Mouse (Mus musculus) neural tube, embryonic 13.5 days (tissue): ENCODE measurements around the gene Il9r. TPM values are rescaled to one million over a fixed set of nuclear protein-coding genes. Genes with fewer than 3 reads are reported as not detected.
A peak's percentile ranks its signal among the peaks of the same experiment; 100 is the strongest.

ENCODE experiments used
- ATAC-seq: fragments of 200-750 bp; cut with Nextera tagmentation; 2 replicates; pipeline ENCODE4 v1.8.0; 2017; ENCODE audit warnings: low read depth, mild to moderate bottlenecking, moderate TSS enrichment, moderate library complexity
- H3K27ac ChIP-seq: fragments of 300-500 bp; sonication (generic); replicated peaks from 2 replicates; pipeline ENCODE4 v1.5.1; 2015; ENCODE audit warnings: moderate library complexity, mild to moderate bottlenecking, inconsistent platforms
- H3K27me3 ChIP-seq: fragments of 300-500 bp; sonication (generic); 2 replicates; pipeline ENCODE4 v1.6.1; 2015; ENCODE audit warnings: mild to moderate bottlenecking, inconsistent platforms
- H3K36me3 ChIP-seq: fragments of 300-500 bp; sonication (generic); 2 replicates; pipeline ENCODE4 v1.6.1; 2015; ENCODE audit warnings: mild to moderate bottlenecking, inconsistent platforms
- H3K4me1 ChIP-seq: fragments of 300-500 bp; sonication (generic); replicated peaks from 2 replicates; pipeline ENCODE4 v1.6.1; 2015; ENCODE audit warnings: inconsistent platforms
- H3K4me2 ChIP-seq: fragments of 300-500 bp; sonication (generic); 2 replicates; pipeline ENCODE4 v1.6.1; 2015; ENCODE audit warnings: inconsistent platforms, mild to moderate bottlenecking, moderate library complexity
- H3K4me3 ChIP-seq: fragments of 300-500 bp; sonication (generic); 2 replicates; pipeline ENCODE4 v1.5.1; 2015; ENCODE audit warnings: mild to moderate bottlenecking, inconsistent platforms
- H3K9ac ChIP-seq: fragments of 300-500 bp; sonication (generic); 2 replicates; pipeline ENCODE4 v1.6.1; 2015; ENCODE audit warnings: moderate library complexity, mild to moderate bottlenecking, inconsistent platforms
- H3K9me3 ChIP-seq: fragments of 300-500 bp; sonication (generic); 2 replicates; pipeline ENCODE4 v1.6.1; 2016; ENCODE audit warnings: inconsistent platforms
- WGBS: fragments of 180-500 bp; shearing (Covaris S2); methylation state at CpG from one replicate; pipeline ENCODE4 v1.1.7; 2015; 5-methylcytosine and 5-hydroxymethylcytosine counted together
- polyA plus RNA-seq: library from polyadenylated mRNA; unstranded; fragments of >200 nt; fragmentation: Nextera tagmentation; extraction: Ambion mirVana; gene quantifications from 2 replicates; pipeline ENCODE4 v1.2.1, GENCODE M21; 2015

The Il9r gene
- polyA plus RNA-seq, 1 experiment from 2014 or later: not detected

GRCm38 (mm10) chr11:32149605-32150004 lies 50.5 kb downstream of the Il9r start:
- Histone ChIP-seq H3K4me3 (no peak overlapping the region), H3K9me3 (no peaks in the 10 kb centered on the region), H3K36me3 (no peaks in the 10 kb centered on the region), H3K27ac (peak overlapping the region; percentile 20; the same call in 1 of the 2 replicates), H3K4me1 (peaks cover 6% of the 10 kb centered on the region; the same call in 1 of the 2 replicates), H3K9ac (no peak overlapping the region), H3K4me2 (no peak overlapping the region), H3K27me3 (no peaks in the 10 kb centered on the region)
- no peak for ATAC-seq
- WGBS: 78% methylated on average over 11 of the region's 11 CpGs

- no peaks in the 10 kb centered on the region for H3K36me3 ChIP-seq
- peaks cover 46% of the 10 kb centered on the region for H3K4me1 ChIP-seq
- ATAC-seq: no peak
- H3K4me3 ChIP-seq: no peak overlapping the region
- no peak overlapping the region for H3K4me2 ChIP-seq
- 44% methylated on average over 5 of the region's 5 CpGs for WGBS
- peak overlapping the region; percentile 82 for H3K27ac ChIP-seq
- H3K9me3 ChIP-seq: no peaks in the 10 kb centered on the region
- no peaks in the 10 kb centered on the region for H3K27me3 ChIP-seq
- H3K9ac ChIP-seq: no peak overlapping the region
Measured at GRCm38 (mm10) chr11:32142771-32143170, 57.3 kb downstream of the Il9r start.

GRCm38 (mm10) chr11:32141627-32142586 lies 58.2 kb downstream of the Il9r start:
- ATAC-seq: peak; percentile 82
- H3K36me3 ChIP-seq: no peaks in the 10 kb centered on the region
- WGBS: 33% methylated on average over 15 of the region's 15 CpGs

DNA sequence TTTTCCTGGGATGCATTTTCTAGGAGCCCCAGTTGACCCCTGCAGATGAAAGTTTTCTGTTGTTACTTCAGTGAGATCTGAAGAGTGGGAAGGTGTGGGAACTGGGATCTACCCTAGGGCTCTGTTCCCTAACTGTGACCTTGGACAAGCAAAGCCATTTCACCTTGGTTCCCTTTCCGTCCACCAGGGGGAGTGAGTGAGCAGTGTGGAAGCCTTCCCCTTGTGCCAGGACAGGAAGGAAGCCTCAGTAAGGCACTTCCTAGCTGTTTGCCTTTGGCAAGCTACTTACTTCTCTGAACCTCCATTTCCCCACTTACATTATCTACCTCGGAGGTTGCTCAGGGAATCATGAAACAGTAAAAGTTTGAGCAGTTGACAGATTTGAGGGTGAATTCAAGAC lies 59.0 kb downstream of the Il9r start:
- H3K4me3 ChIP-seq: no peak overlapping the region
- no peaks in the 10 kb centered on the region for H3K36me3 ChIP-seq
- H3K9me3 ChIP-seq: no peaks in the 10 kb centered on the region
- no peak for ATAC-seq
- H3K9ac ChIP-seq: no peak overlapping the region
- peaks cover 50% of the 10 kb centered on the region for H3K4me1 ChIP-seq
- H3K27ac ChIP-seq: peak overlapping the region; percentile 82
- no peaks in the 10 kb centered on the region for H3K27me3 ChIP-seq
- 12% methylated on average over 2 of the region's 2 CpGs for WGBS
- no peak overlapping the region for H3K4me2 ChIP-seq

More at GRCm38 (mm10) chr11:32141627-32142586, 58.2 kb downstream of the Il9r start:
- Histone ChIP-seq H3K27me3 (no peaks in the 10 kb centered on the region), H3K4me1 (peaks cover 50% of the 10 kb centered on the region), H3K9me3 (no peaks in the 10 kb centered on the region), H3K4me2 (no peak overlapping the region), H3K27ac (peak overlapping the region; percentile 82), H3K4me3 (no peak overlapping the region), H3K9ac (no peak overlapping the region)

GRCm38 (mm10) chr11:32139528-32139961 lies 60.5 kb downstream of the Il9r start:
- no peak overlapping the region for H3K9ac ChIP-seq
- no peak overlapping the region; the same call in 1 of the 2 replicates for H3K27ac ChIP-seq
- H3K9me3 ChIP-seq: no peaks in the 10 kb centered on the region
- H3K27me3 ChIP-seq: no peaks in the 10 kb centered on the region
- peaks cover 50% of the 10 kb centered on the region for H3K4me1 ChIP-seq
- no peak overlapping the region for H3K4me2 ChIP-seq
- no peaks in the 10 kb centered on the region for H3K36me3 ChIP-seq
- H3K4me3 ChIP-seq: no peak overlapping the region
- ATAC-seq: no peak
- WGBS: 72% methylated on average over 6 of the region's 6 CpGs

GRCm38 (mm10) chr11:32138614-32138964 lies 61.5 kb downstream of the Il9r start:
- 13% methylated on average over 9 of the region's 9 CpGs for WGBS
- no peaks in the 10 kb centered on the region for H3K36me3 ChIP-seq
- peak; percentile 19; the same call in 1 of the 2 replicates for ATAC-seq
- no peak overlapping the region for H3K4me3 ChIP-seq
- no peaks in the 10 kb centered on the region for H3K27me3 ChIP-seq
- peak overlapping the region; percentile 71 for H3K27ac ChIP-seq
- H3K4me1 ChIP-seq: peaks cover 50% of the 10 kb centered on the region
- H3K4me2 ChIP-seq: peak overlapping the region; percentile 3; the same call in 1 of the 2 replicates
- no peaks in the 10 kb centered on the region for H3K9me3 ChIP-seq
- H3K9ac ChIP-seq: no peak overlapping the region

GRCm38 (mm10) chr11:32137719-32138613 lies 62.1 kb downstream of the Il9r start:
- H3K4me2 ChIP-seq: peak overlapping the region; percentile 20; the same call in 1 of the 2 replicates
- H3K9me3 ChIP-seq: no peaks in the 10 kb centered on the region
- H3K27me3 ChIP-seq: no peaks in the 10 kb centered on the region
- peaks cover 44% of the 10 kb centered on the region for H3K4me1 ChIP-seq
- 24% methylated on average over 15 of the region's 15 CpGs for WGBS
- H3K27ac ChIP-seq: peak overlapping the region; percentile 71
- H3K36me3 ChIP-seq: no peaks in the 10 kb centered on the region
- 0 out of 2 replicates have a peak, but pooled peaks have one; percentile 10 for ATAC-seq
- H3K9ac ChIP-seq: no peak overlapping the region
- no peak overlapping the region for H3K4me3 ChIP-seq

Other genes starting within 250 kb of the Il9r start
- 0.22 and 0.23 TPM in 2 replicates for gene 4930524B15Rik, start 234.7 kb downstream of the Il9r start, polyA plus RNA-seq
- gene Nsg2, start 199.8 kb downstream of the Il9r start, polyA plus RNA-seq: 356 and 366 TPM in 2 replicates
- gene Snrnp25, start 5.1 kb upstream of the Il9r start, polyA plus RNA-seq: 45.7 and 46.8 TPM in 2 replicates
- gene Rhbdf1, start 22.0 kb upstream of the Il9r start, polyA plus RNA-seq: 28.9 and 30.4 TPM in 2 replicates
- 35.8 and 36.6 TPM in 2 replicates for gene Mpg, start 26.2 kb upstream of the Il9r start, polyA plus RNA-seq
- 39.8 and 42.8 TPM in 2 replicates for gene Nprl3, start 67.4 kb upstream of the Il9r start, polyA plus RNA-seq
- 319 and 454 TPM in 2 replicates for gene Hba-x, start 76.1 kb upstream of the Il9r start, polyA plus RNA-seq
- 2,421 and 2,557 TPM in 2 replicates for gene Hba-a1, start 83.2 kb upstream of the Il9r start, polyA plus RNA-seq
- 2.0 and 3.0 TPM in 2 replicates for gene Hbq1b, start 86.7 kb upstream of the Il9r start, polyA plus RNA-seq
- 5,548 and 5,687 TPM in 2 replicates for gene Hba-a2, start 96.2 kb upstream of the Il9r start, polyA plus RNA-seq
- gene Hbq1a, start 99.8 kb upstream of the Il9r start, polyA plus RNA-seq: 1.4 and 1.8 TPM in 2 replicates
- gene Sh3pxd2b, start 147.5 kb upstream of the Il9r start, polyA plus RNA-seq: 20.0 and 20.2 TPM in 2 replicates